Comparison of ENCODE assay signal across 12 mouse cellular contexts in the genomic region with DNA sequence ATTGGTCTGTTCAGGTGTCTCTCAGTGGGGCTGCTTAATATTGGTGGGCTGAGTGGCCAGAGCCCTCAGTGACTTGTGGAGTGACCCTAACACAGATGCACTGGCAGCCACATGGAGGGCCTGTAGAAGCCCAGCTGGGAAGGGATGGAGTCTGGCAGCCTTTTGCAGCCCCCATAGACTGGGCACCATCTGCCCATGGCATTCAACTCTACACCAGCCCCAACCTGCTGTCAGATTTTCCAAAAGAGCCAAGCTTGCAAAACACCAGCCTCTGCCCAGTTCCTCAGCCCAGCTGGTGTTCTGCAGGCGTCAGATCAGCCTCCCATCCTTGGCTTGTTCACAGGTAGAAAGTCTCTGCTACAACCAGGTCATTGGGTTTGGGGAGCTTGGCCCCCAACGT.
DNase-seq lines count a peak whose midpoint lies in the region; ATAC-seq and TF ChIP-seq lines count a peak whose summit lies in the region.
"Had no signal": no experiment of that assay in that cellular context is flagged by ENCODE, and none has a peak within 500 bp of the region (broad histone marks: within the 10 kb centered on the region; RNA-seq: fewer than 3 reads in every experiment).

No protein-coding gene starts in this region.

- no peak for ATAC-seq in embryonic facial prominence, embryonic 15.5 days (ENCODE audit: insufficient number of reproducible peaks, low FRiP score, low TSS enrichment, low read depth)
- ATAC-seq in midbrain, embryonic 14.5 days (ENCODE audit: low FRiP score, low TSS enrichment), result no peak

- 50% methylated on average over 2 of the region's 2 CpGs for WGBS in embryonic facial prominence, embryonic 15.5 days
- WGBS in midbrain, embryonic 14.5 days, result 24% methylated on average over 2 of the region's 2 CpGs

- H3K27me3 ChIP-seq in embryonic facial prominence, embryonic 15.5 days, result no peaks in the 10 kb centered on the region
- no peaks in the 10 kb centered on the region for H3K27me3 ChIP-seq in midbrain, embryonic 14.5 days (ENCODE audit: control insufficient read depth, insufficient read depth, low read length)

- TF ChIP-seq CTCF in left cerebral cortex, adult 2 months (IDR thresholded peaks at IDR 0.05), result no peak

- H3K27ac ChIP-seq in left cerebral cortex, adult 2 months, result peak overlapping the region; percentile 30; the same call in 1 of the 2 replicates
- H3K27ac ChIP-seq in embryonic facial prominence, embryonic 15.5 days (replicated peaks), result peak overlapping the region; percentile 89
- 0 out of 2 replicates have a peak overlapping the region, but pooled peaks have one; percentile 22 for H3K27ac ChIP-seq in midbrain, embryonic 14.5 days (replicated peaks; ENCODE audit: low read depth, low read length)
- H3K27ac ChIP-seq: macrophage had no signal

- H3K4me1 ChIP-seq in embryonic facial prominence, embryonic 15.5 days, result peaks cover 80% of the 10 kb centered on the region
- peaks cover 23% of the 10 kb centered on the region for H3K4me1 ChIP-seq in midbrain, embryonic 14.5 days (ENCODE audit: control insufficient read depth, insufficient read depth, low read length)

- no peak overlapping the region for H3K4me2 ChIP-seq in embryonic facial prominence, embryonic 15.5 days (replicated peaks)
- H3K4me2 ChIP-seq in midbrain, embryonic 14.5 days (ENCODE audit: low read length), result no peak overlapping the region

- no peaks in the 10 kb centered on the region for H3K9me3 ChIP-seq in embryonic facial prominence, embryonic 15.5 days (replicated peaks)
- H3K9me3 ChIP-seq in midbrain, embryonic 14.5 days (ENCODE audit: control insufficient read depth, low read length), result no peaks in the 10 kb centered on the region

- DNase-seq in cerebellum, postnatal 14 days, result peak; percentile 64 to 68
- no peak for DNase-seq in cerebellum, postnatal 25 days
- peak in 1 of 2 experiments; percentile 42 for DNase-seq in left cerebral cortex, adult 2 months (ENCODE audit: extremely low spot score in 1 of 2, low spot score in 2 of 2)
- no peak for DNase-seq in left cerebral cortex, postnatal 14 days (ENCODE audit: low spot score in 2 of 2)
- DNase-seq in midbrain, embryonic 14.5 days, result peak; percentile 26
- DNase-seq in kidney, adult 8-10 months, result no peak
- no peak for DNase-seq in adrenal gland, postnatal 10 days
- DNase-seq: adrenal gland, postnatal 14 days; B cell, adult 2 months; heart, postnatal 10 days had no signal

- no peak overlapping the region for H3K9ac ChIP-seq in embryonic facial prominence, embryonic 15.5 days
- H3K9ac ChIP-seq in midbrain, embryonic 14.5 days (replicated peaks; ENCODE audit: low read length), result no peak overlapping the region

- intact Hi-C loops in left cerebral cortex, adult 2 months (cut with DNase I), result loop anchor here (5.0 kb wide), 1 partner anchor 465 kb away; no protein-coding TSS in a partner anchor
- intact Hi-C loops in left cerebral cortex, postnatal 14 days (cut with DNase I), result no loop called here

- H3K4me3 ChIP-seq in left cerebral cortex, adult 2 months, result no peak overlapping the region
- H3K4me3 ChIP-seq in embryonic facial prominence, embryonic 15.5 days (replicated peaks), result no peak overlapping the region
- no peak overlapping the region for H3K4me3 ChIP-seq in midbrain, embryonic 14.5 days (replicated peaks; ENCODE audit: low read depth, low read length)

- H3K36me3 ChIP-seq in embryonic facial prominence, embryonic 15.5 days, result peaks cover 51% of the 10 kb centered on the region
- peaks cover 4% of the 10 kb centered on the region; the same call in 1 of the 2 replicates for H3K36me3 ChIP-seq in midbrain, embryonic 14.5 days (ENCODE audit: control insufficient read depth, insufficient read depth, low read length)

Comparison
In these comparisons a context has a peak if more than half of its experiments do, and no peak if none do; other contexts are left out.
1. DNase-seq: peak in cerebellum, postnatal 14 days (2 of 2) and midbrain, embryonic 14.5 days (single experiment); none in cerebellum, postnatal 25 days (0 of 2), left cerebral cortex, postnatal 14 days (0 of 2), kidney, adult 8-10 months (0 of 2) and adrenal gland, postnatal 10 days (single experiment).
2. H3K27ac ChIP-seq: peak in every context shown above with its lines; median percentile 89 in embryonic facial prominence, embryonic 15.5 days; 30 in left cerebral cortex, adult 2 months; 22 in midbrain, embryonic 14.5 days.